Mouse (Mus musculus) hindbrain, postnatal 0 days (tissue): ENCODE measurements around the gene Zdbf2. TPM values are rescaled to one million over a fixed set of nuclear protein-coding genes. Genes with fewer than 3 reads are reported as not detected.

ENCODE experiments used
- ATAC-seq: fragments of 200-750 bp; cut with Nextera tagmentation; 2 replicates; pipeline ENCODE4 v1.8.0; 2017; ENCODE audit warnings: mild to moderate bottlenecking, moderate TSS enrichment, moderate library complexity
- DNase-seq: peaks from one replicate; pipeline ENCODE4 v3.0.0-alpha.2; 2015; ENCODE audit warnings: low spot score
- H3K27ac ChIP-seq: fragments of 300-500 bp; sonication (generic); 2 replicates; pipeline ENCODE4 v1.5.1; 2014; ENCODE audit warnings: mild to moderate bottlenecking
- H3K27me3 ChIP-seq: fragments of 300-500 bp; sonication (generic); 2 replicates; pipeline ENCODE4 v1.6.1; 2014; ENCODE audit warnings: low read length, mixed read lengths; ENCODE audit not compliant: insufficient read depth
- H3K36me3 ChIP-seq: fragments of 300-500 bp; sonication (generic); 2 replicates; pipeline ENCODE4 v1.6.1; 2014; ENCODE audit warnings: low read length, mixed read lengths; ENCODE audit not compliant: insufficient read depth
- H3K4me1 ChIP-seq: fragments of 300-500 bp; sonication (generic); 2 replicates; pipeline ENCODE4 v1.6.1; 2014; ENCODE audit warnings: antibody characterized with exemption, low read length, mixed read lengths; ENCODE audit not compliant: insufficient read depth
- H3K4me2 ChIP-seq: fragments of 300-500 bp; sonication (generic); 2 replicates; pipeline ENCODE4 v1.6.1; 2014; ENCODE audit warnings: low read depth, mild to moderate bottlenecking, low read length, moderate library complexity, mixed read lengths
- H3K4me3 ChIP-seq: fragments of 300-500 bp; sonication (generic); 2 replicates; pipeline ENCODE4 v1.5.1; 2014; ENCODE audit warnings: low read length
- H3K9ac ChIP-seq: fragments of 300-500 bp; sonication (generic); replicated peaks from 2 replicates; pipeline ENCODE4 v1.6.1; 2014; ENCODE audit warnings: mild to moderate bottlenecking, low read length, moderate library complexity, mixed read lengths
- H3K9me3 ChIP-seq: fragments of 300-500 bp; sonication (generic); 2 replicates; pipeline ENCODE4 v1.6.1; 2016; ENCODE audit warnings: low read length, mixed read lengths
- CTCF ChIP-seq: IDR thresholded peaks from 2 replicates; pipeline ENCODE4 v1.5.1; 2016; ENCODE audit warnings: antibody characterized with exemption, control low read depth, low read depth
- WGBS: fragments of 180-500 bp; shearing (Covaris S2); extraction: QIAGEN DNeasy Blood & Tissue Kit; methylation state at CpG from one replicate; pipeline ENCODE4 v1.1.7; 2014; 5-methylcytosine and 5-hydroxymethylcytosine counted together
- polyA plus RNA-seq: library from polyadenylated mRNA; unstranded; fragments of >200 nt; fragmentation: Nextera tagmentation; extraction: Ambion mirVana; gene quantifications from 2 replicates; pipeline ENCODE4 v1.2.1, GENCODE M21; 2015
- total RNA-seq: library from RNA; depleted of rRNA; stranded (reverse); fragments of >200 nt; gene quantifications from 2 replicates; pipeline ENCODE4 v1.2.3, GENCODE M21; 2014

Gene Zdbf2
- total and polyA plus RNA-seq, 2 experiments from 2014 or later: 17.4 to 38.2 TPM

DNA sequence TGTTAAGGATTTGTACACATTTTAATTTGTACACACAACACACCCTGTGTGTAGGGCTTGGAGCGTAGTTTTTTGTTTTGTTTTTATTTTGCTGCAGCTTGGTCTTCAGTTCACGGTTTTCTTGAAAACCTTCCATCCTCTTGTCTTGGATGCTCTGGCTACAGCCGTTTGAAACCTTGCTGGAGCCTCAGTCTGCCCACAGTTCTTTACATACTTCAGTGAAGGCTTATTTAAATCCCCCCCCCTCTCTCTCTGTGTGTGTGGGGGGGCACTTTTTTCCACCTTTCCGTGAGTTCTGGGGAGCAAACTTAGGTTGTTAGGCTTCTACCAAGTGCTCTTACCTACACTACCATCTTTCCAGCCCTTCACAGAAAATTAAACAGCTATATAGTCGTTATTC is 19.8 kb upstream of the Zdbf2 start:
- no peak overlapping the region for H3K4me2 ChIP-seq
- WGBS: 28% methylated on average over 5 of the region's 5 CpGs
- no peaks in the 10 kb centered on the region for H3K9me3 ChIP-seq
- ATAC-seq (no peak), DNase-seq (no peak)
- peaks cover 75% of the 10 kb centered on the region for H3K27me3 ChIP-seq
- no peaks in the 10 kb centered on the region for H3K36me3 ChIP-seq
- H3K4me3 ChIP-seq: no peak overlapping the region
- H3K27ac ChIP-seq: no peak overlapping the region
- H3K4me1 ChIP-seq: peaks cover 4% of the 10 kb centered on the region; the same call in 1 of the 2 replicates
- H3K9ac ChIP-seq: no peak overlapping the region
- no peak for TF ChIP-seq CTCF

GRCm38 (mm10) chr1:63255101-63255500 is 18.0 kb upstream of the Zdbf2 start:
- Histone ChIP-seq H3K9ac (no peak overlapping the region), H3K4me1 (peaks cover 4% of the 10 kb centered on the region; the same call in 1 of the 2 replicates), H3K9me3 (no peaks in the 10 kb centered on the region), H3K27me3 (peaks cover 71% of the 10 kb centered on the region), H3K27ac (0 out of 2 replicates have a peak overlapping the region, but pooled peaks have one; percentile 22), H3K4me2 (no peak overlapping the region), H3K4me3 (no peak overlapping the region), H3K36me3 (no peaks in the 10 kb centered on the region)
- TF ChIP-seq CTCF: no peak
- DNase-seq: no peak
- no peak for ATAC-seq
- WGBS: 16% methylated on average over 4 of the region's 4 CpGs

DNA sequence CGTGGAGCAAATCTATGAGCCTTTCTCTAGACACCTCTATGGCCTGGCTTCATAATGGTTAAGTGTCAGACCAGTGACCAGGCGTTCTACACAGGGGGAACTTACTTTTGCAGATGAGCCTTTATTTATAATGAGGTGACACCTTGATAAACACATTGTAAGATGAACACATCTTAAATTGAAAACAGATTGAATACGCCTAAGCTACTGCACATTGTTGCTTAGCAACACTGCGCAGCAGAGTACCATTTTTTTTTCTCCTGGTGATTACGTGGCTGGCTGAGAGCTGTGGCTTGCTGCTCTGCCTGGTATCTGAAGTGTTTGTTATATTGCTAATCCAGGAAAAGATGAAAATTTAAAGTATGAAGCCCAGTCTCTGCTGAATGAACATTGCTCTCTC is 17.0 kb upstream of the Zdbf2 start:
- DNase-seq (peak; percentile 65), ATAC-seq (peak; percentile 75; the same call in 1 of the 2 replicates)
- WGBS: 11% methylated on average over 5 of the region's 5 CpGs
- Histone ChIP-seq H3K36me3 (no peaks in the 10 kb centered on the region), H3K4me2 (no peak overlapping the region), H3K4me1 (peaks cover 4% of the 10 kb centered on the region; the same call in 1 of the 2 replicates), H3K4me3 (no peak overlapping the region), H3K27me3 (peaks cover 66% of the 10 kb centered on the region), H3K9me3 (no peaks in the 10 kb centered on the region), H3K27ac (peak overlapping the region; percentile 22), H3K9ac (no peak overlapping the region)
- no peak for TF ChIP-seq CTCF

DNA sequence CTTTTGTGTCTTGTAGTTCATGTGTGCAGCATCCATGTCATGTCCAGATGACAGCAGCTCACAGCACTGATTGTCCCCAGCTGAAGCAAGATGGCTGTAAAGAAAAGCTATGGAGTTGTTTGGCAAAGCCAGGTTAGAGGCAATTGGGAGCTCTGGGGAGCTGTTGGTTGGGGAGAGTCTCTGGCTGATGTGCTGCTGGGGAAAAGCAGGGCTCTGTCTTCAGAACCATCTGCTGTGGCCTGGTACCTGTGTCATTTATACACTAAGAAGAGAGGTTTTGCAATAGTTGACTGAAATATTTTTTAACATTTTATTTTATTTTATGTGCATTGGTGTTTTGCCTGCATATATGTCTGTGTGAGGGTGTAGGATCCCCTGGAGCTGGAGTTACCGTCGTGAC is 14.6 kb upstream of the Zdbf2 start:
- Histone ChIP-seq H3K36me3 (no peaks in the 10 kb centered on the region), H3K9ac (no peak overlapping the region), H3K27me3 (peaks cover 58% of the 10 kb centered on the region), H3K4me3 (no peak overlapping the region), H3K4me1 (peaks cover 4% of the 10 kb centered on the region; the same call in 1 of the 2 replicates), H3K9me3 (no peaks in the 10 kb centered on the region), H3K27ac (no peak overlapping the region), H3K4me2 (no peak overlapping the region)
- no peak for DNase-seq
- no peak for ATAC-seq
- 34% methylated on average over 2 of the region's 2 CpGs for WGBS
- TF ChIP-seq CTCF: no peak

DNA sequence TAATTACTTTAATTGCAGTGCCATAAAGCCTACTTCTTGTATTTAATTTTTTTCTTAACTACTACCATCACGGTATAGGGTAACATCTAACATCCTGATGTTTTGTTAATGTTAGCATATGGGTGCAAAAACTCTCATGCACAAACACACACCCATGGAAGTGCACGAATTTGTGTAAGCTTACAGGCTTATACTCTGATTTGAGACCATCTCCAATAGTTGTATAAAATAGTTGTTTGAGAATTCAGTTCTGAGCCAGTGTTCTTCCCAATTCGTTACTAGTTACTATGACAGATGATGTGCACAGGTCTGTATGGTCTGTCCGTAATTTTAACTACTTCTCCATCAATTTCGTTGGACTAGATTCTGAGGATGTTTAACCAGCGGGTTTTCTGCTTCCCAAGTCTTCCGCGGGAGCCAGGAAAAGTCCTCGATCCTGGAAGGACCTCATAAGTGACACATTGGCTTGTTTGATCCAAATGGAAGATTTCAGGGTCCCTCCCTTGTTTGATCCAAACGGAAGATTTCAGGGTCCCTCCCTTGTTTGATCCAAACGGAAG is 13.7 kb upstream of the Zdbf2 start:
- DNase-seq (no peak), ATAC-seq (no peak)
- H3K27ac ChIP-seq: no peak overlapping the region
- H3K36me3 ChIP-seq: no peaks in the 10 kb centered on the region
- 42% methylated on average over 11 of the region's 11 CpGs for WGBS
- no peak overlapping the region for H3K4me2 ChIP-seq
- TF ChIP-seq CTCF: no peak
- H3K4me1 ChIP-seq: peaks cover 4% of the 10 kb centered on the region; the same call in 1 of the 2 replicates
- no peaks in the 10 kb centered on the region for H3K9me3 ChIP-seq
- no peak overlapping the region for H3K4me3 ChIP-seq
- peaks cover 57% of the 10 kb centered on the region for H3K27me3 ChIP-seq
- H3K9ac ChIP-seq: no peak overlapping the region

- WGBS: 47% methylated on average over 17 of the region's 17 CpGs
- no peak for DNase-seq
- H3K9me3 ChIP-seq: no peaks in the 10 kb centered on the region
- no peak for ATAC-seq
- H3K27me3 ChIP-seq: peaks cover 53% of the 10 kb centered on the region
- TF ChIP-seq CTCF: no peak
- H3K9ac ChIP-seq: no peak overlapping the region
- no peaks in the 10 kb centered on the region for H3K36me3 ChIP-seq
- no peak overlapping the region for H3K4me2 ChIP-seq
- H3K4me1 ChIP-seq: peaks cover 4% of the 10 kb centered on the region; the same call in 1 of the 2 replicates
- no peak overlapping the region for H3K27ac ChIP-seq
- no peak overlapping the region for H3K4me3 ChIP-seq
Observed at GRCm38 (mm10) chr1:63259916-63260741, 12.9 kb upstream of the Zdbf2 start.

DNA sequence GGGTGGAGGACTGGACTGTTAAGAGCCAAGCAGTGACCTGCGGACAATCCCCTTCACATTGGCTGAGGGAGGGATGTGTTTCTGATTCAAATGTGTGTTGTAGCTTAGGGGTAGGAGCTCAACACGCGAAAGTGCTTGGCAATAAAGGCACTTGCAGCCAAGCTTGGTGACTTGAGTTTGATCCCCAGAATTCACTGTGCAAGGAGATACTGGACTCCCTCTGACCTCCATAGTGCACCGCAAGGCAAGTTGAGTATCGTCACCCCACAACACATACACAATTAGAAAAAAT is 12.4 kb upstream of the Zdbf2 start:
- WGBS: 46% methylated on average over 5 of the region's 5 CpGs
- DNase-seq: no peak
- no peak for ATAC-seq
- H3K36me3 ChIP-seq: no peaks in the 10 kb centered on the region
- H3K4me2 ChIP-seq: no peak overlapping the region
- no peaks in the 10 kb centered on the region for H3K4me1 ChIP-seq
- H3K9ac ChIP-seq: no peak overlapping the region
- H3K9me3 ChIP-seq: no peaks in the 10 kb centered on the region
- H3K27ac ChIP-seq: no peak overlapping the region
- TF ChIP-seq CTCF: no peak
- no peak overlapping the region for H3K4me3 ChIP-seq
- peaks cover 52% of the 10 kb centered on the region for H3K27me3 ChIP-seq
